Mouse (Mus musculus): ENCODE measurements around the gene Ms4a15.

GRCm38 (mm10) chr19:11017891-11018290, 24.8 kb upstream of the Ms4a15 start, which contains the start of gene Ms4a18:
- TF ChIP-seq POLR2A (IDR thresholded peaks at IDR 0.05; ENCODE audit: insufficient read depth, low read length): no peak
- TF ChIP-seq CTCF (IDR thresholded peaks at IDR 0.05; ENCODE audit: low read depth, low read length): no peak
- TF ChIP-seq EP300 (IDR thresholded peaks at IDR 0.05; ENCODE audit: insufficient read depth, low read depth, low read length): no peak

Measured in ES-Bruce4 (cell line).